Mouse (Mus musculus): ENCODE data around the gene Aagab. TPM values are rescaled to one million over a fixed set of nuclear protein-coding genes. Genes with fewer than 3 reads are reported as not detected.
A peak's percentile ranks its signal among the peaks of the same experiment; 100 is the strongest.

Aagab gene
- total RNA-seq, 4 experiments from 2014 or later = 32.4 to 41.5 (median 36.8) TPM

- no peak for DNase-seq
Measured at GRCm38 (mm10) chr9:63608006-63608405, 5.5 kb downstream of the Aagab start.

- DNase-seq = no peak
Measured at GRCm38 (mm10) chr9:63609246-63609645, 6.8 kb downstream of the Aagab start.

- no peak for DNase-seq
Measured at GRCm38 (mm10) chr9:63609776-63610175, 7.3 kb downstream of the Aagab start.

- no peak for DNase-seq
Measured at GRCm38 (mm10) chr9:63610231-63610630, 7.8 kb downstream of the Aagab start.

GRCm38 (mm10) chr9:63610841-63611366 lies 8.4 kb downstream of the Aagab start:
- DNase-seq = peak; percentile 60

GRCm38 (mm10) chr9:63611967-63612366 lies 9.5 kb downstream of the Aagab start:
- no peak for DNase-seq

GRCm38 (mm10) chr9:63612565-63613515 lies 10.4 kb downstream of the Aagab start:
- no peak for DNase-seq

- no peak for DNase-seq
Measured at GRCm38 (mm10) chr9:63613569-63613968, 11.1 kb downstream of the Aagab start.

- DNase-seq = no peak
Measured at GRCm38 (mm10) chr9:63614018-63614985, 11.8 kb downstream of the Aagab start.

- DNase-seq = no peak
Measured at GRCm38 (mm10) chr9:63617967-63618366, 15.5 kb downstream of the Aagab start.

GRCm38 (mm10) chr9:63623895-63624569 lies 21.6 kb downstream of the Aagab start:
- DNase-seq = no peak

GRCm38 (mm10) chr9:63625090-63625756 lies 22.8 kb downstream of the Aagab start:
- no peak for DNase-seq

GRCm38 (mm10) chr9:63632045-63632444 lies 29.6 kb downstream of the Aagab start:
- no peak for DNase-seq

- DNase-seq = no peak
Measured at GRCm38 (mm10) chr9:63632924-63633323, 30.5 kb downstream of the Aagab start.

GRCm38 (mm10) chr9:63633334-63633733 lies 30.9 kb downstream of the Aagab start:
- DNase-seq = no peak

- no peak for DNase-seq
Measured at GRCm38 (mm10) chr9:63636113-63636512, 33.7 kb downstream of the Aagab start.

GRCm38 (mm10) chr9:63641983-63642646 lies 39.7 kb downstream of the Aagab start:
- DNase-seq = no peak

- DNase-seq = no peak
Measured at GRCm38 (mm10) chr9:63644011-63644410, 41.6 kb downstream of the Aagab start.

- DNase-seq = no peak
Measured at GRCm38 (mm10) chr9:63645084-63645483, 42.6 kb downstream of the Aagab start.

- DNase-seq = no peak
Measured at GRCm38 (mm10) chr9:63647581-63648519, 45.4 kb downstream of the Aagab start.

Data from adrenal gland, adult 8-10 months (tissue).